Comparison of ENCODE assay signal across 23 mouse cellular contexts in genomic region chr16:59545360-59545759, GRCm38 (mm10). TPM values are rescaled to one million over a fixed set of nuclear protein-coding genes. Genes with fewer than 3 reads are reported as not detected.
DNase-seq lines count a peak whose midpoint lies in the region; ATAC-seq and TF ChIP-seq lines count a peak whose summit lies in the region.
"Had no signal": no experiment of that assay in that cellular context is flagged by ENCODE, and none has a peak within 500 bp of the region (broad histone marks: within the 10 kb centered on the region; RNA-seq: fewer than 3 reads in every experiment).

No protein-coding gene starts in this region.

- H3K4me1 ChIP-seq in stomach, embryonic 16.5 days (ENCODE audit: control insufficient read depth, insufficient read depth, low read length): peaks cover 22% of the 10 kb centered on the region
- H3K4me1 ChIP-seq in stomach, postnatal 0 days (replicated peaks; ENCODE audit: control insufficient read depth, insufficient read depth): peaks cover 4% of the 10 kb centered on the region; the same call in 1 of the 2 replicates
- peaks cover 19% of the 10 kb centered on the region for H3K4me1 ChIP-seq in midbrain, embryonic 15.5 days

- H3K36me3 ChIP-seq in stomach, embryonic 16.5 days (ENCODE audit: control insufficient read depth, insufficient read depth, low read length): 0 out of 2 replicates have a peak, but pooled peaks cover 3% of the 10 kb centered on the region
- peaks cover 4% of the 10 kb centered on the region; the same call in 1 of the 2 replicates for H3K36me3 ChIP-seq in stomach, postnatal 0 days (ENCODE audit: control insufficient read depth, insufficient read depth, low read length)
- H3K36me3 ChIP-seq in midbrain, embryonic 15.5 days (replicated peaks): no peaks in the 10 kb centered on the region
- H3K36me3 ChIP-seq: embryonic facial prominence, embryonic 10.5 days; embryonic facial prominence, embryonic 12.5 days; forebrain, embryonic 15.5 days; G1E had no signal

- H3K4me2 ChIP-seq in stomach, embryonic 16.5 days (ENCODE audit: low read depth, low read length): no peak overlapping the region
- no peak overlapping the region for H3K4me2 ChIP-seq in stomach, postnatal 0 days (replicated peaks; ENCODE audit: low read depth)
- no peak overlapping the region for H3K4me2 ChIP-seq in midbrain, embryonic 15.5 days
- H3K4me2 ChIP-seq: embryonic facial prominence, embryonic 12.5 days; forebrain, embryonic 13.5 days; forebrain, embryonic 15.5 days had no signal

- TF ChIP-seq EP300 in stomach, postnatal 0 days (optimal IDR thresholded peaks at IDR 0.05): no peak

- 55% methylated on average over 2 of the region's 2 CpGs for WGBS in stomach, embryonic 16.5 days
- WGBS in stomach, postnatal 0 days: 60% methylated on average over 2 of the region's 2 CpGs
- 82% methylated on average over 2 of the region's 2 CpGs for WGBS in midbrain, embryonic 15.5 days

- H3K9me3 ChIP-seq in stomach, embryonic 16.5 days (replicated peaks; ENCODE audit: control insufficient read depth, low read length): no peaks in the 10 kb centered on the region
- H3K9me3 ChIP-seq in stomach, postnatal 0 days (ENCODE audit: control insufficient read depth, low read length): no peaks in the 10 kb centered on the region
- H3K9me3 ChIP-seq in midbrain, embryonic 15.5 days: no peaks in the 10 kb centered on the region
- H3K9me3 ChIP-seq: embryonic facial prominence, embryonic 10.5 days; embryonic facial prominence, embryonic 12.5 days; forebrain, embryonic 13.5 days; forebrain, embryonic 15.5 days had no signal

- DNase-seq in stomach, postnatal 0 days (ENCODE audit: low spot score): no peak
- peak; percentile 89 for DNase-seq in ES-CJ7 (ENCODE audit: low read depth, low spot score)
- DNase-seq in R1 (ENCODE audit: low read depth, low spot score): peak; percentile 95
- peak; percentile 80 for DNase-seq in ZHBTc4 (ENCODE audit: low read depth, low spot score)
- DNase-seq in layer of hippocampus, adult 11-12 months (ENCODE audit: low spot score): no peak
- no peak for DNase-seq in lung, postnatal 36 days
- DNase-seq: adrenal gland, adult 2 months; adrenal gland, postnatal 10 days; adrenal gland, postnatal 25 days; cerebellum, adult 11-12 months; cerebellum, adult 2 months; cerebellum, adult 9-10 months; cerebellum, postnatal 10 days; cerebellum, postnatal 25 days; forebrain, postnatal 0 days had no signal

- H3K9ac ChIP-seq in stomach, embryonic 16.5 days (ENCODE audit: low read length): no peak overlapping the region
- no peak overlapping the region for H3K9ac ChIP-seq in stomach, postnatal 0 days (ENCODE audit: low read length)
- H3K9ac ChIP-seq in midbrain, embryonic 15.5 days: no peak overlapping the region
- H3K9ac ChIP-seq: embryonic facial prominence, embryonic 12.5 days; forebrain, embryonic 13.5 days; forebrain, embryonic 15.5 days; forebrain, postnatal 0 days had no signal

- no peak for TF ChIP-seq CTCF in stomach, postnatal 0 days (IDR thresholded peaks at IDR 0.05; ENCODE audit: low read depth)

- ATAC-seq in stomach, embryonic 16.5 days (ENCODE audit: insufficient read depth, low FRiP score): peak; percentile 64; the same call in 1 of the 2 replicates
- no peak for ATAC-seq in stomach, postnatal 0 days (ENCODE audit: low FRiP score, low TSS enrichment)
- ATAC-seq in midbrain, embryonic 15.5 days (replicated peaks): no peak
- ATAC-seq: forebrain, embryonic 13.5 days; forebrain, embryonic 15.5 days; forebrain, postnatal 0 days; Patski had no signal

- H3K27me3 ChIP-seq in stomach, embryonic 16.5 days (ENCODE audit: control insufficient read depth, insufficient read depth, low read length): no peaks in the 10 kb centered on the region
- H3K27me3 ChIP-seq in stomach, postnatal 0 days (ENCODE audit: control insufficient read depth, insufficient read depth, low read length): no peaks in the 10 kb centered on the region
- no peaks in the 10 kb centered on the region for H3K27me3 ChIP-seq in midbrain, embryonic 15.5 days (replicated peaks)
- H3K27me3 ChIP-seq: embryonic facial prominence, embryonic 12.5 days; forebrain, embryonic 13.5 days; forebrain, embryonic 15.5 days; Patski had no signal

- H3K4me3 ChIP-seq in stomach, embryonic 16.5 days (replicated peaks; ENCODE audit: low read length): no peak overlapping the region
- no peak overlapping the region for H3K4me3 ChIP-seq in stomach, postnatal 0 days (ENCODE audit: low read depth, low read length)
- H3K4me3 ChIP-seq in midbrain, embryonic 15.5 days: no peak overlapping the region
- H3K4me3 ChIP-seq: embryonic facial prominence, embryonic 10.5 days; embryonic facial prominence, embryonic 12.5 days; forebrain, embryonic 13.5 days; forebrain, embryonic 15.5 days had no signal

- no peak overlapping the region for H3K27ac ChIP-seq in stomach, embryonic 16.5 days (ENCODE audit: low read length)
- no peak overlapping the region for H3K27ac ChIP-seq in stomach, postnatal 0 days (replicated peaks)
- H3K27ac ChIP-seq in midbrain, embryonic 15.5 days: no peak overlapping the region
- H3K27ac ChIP-seq: embryonic facial prominence, embryonic 10.5 days; embryonic facial prominence, embryonic 12.5 days; forebrain, embryonic 13.5 days; forebrain, embryonic 15.5 days had no signal

RNA-seq across cellular contexts. Expression of gene Crybg3, which starts 55.4 kb away (rescaled TPM):
- polyA plus RNA-seq in stomach, embryonic 16.5 days (2015; fragmentation: Nextera tagmentation; extraction: Ambion mirVana): 11.2 and 11.6 TPM in 2 replicates
- 6.3 and 7.3 TPM in 2 replicates for polyA plus RNA-seq in stomach, postnatal 0 days (2015; fragmentation: Nextera tagmentation; extraction: Ambion mirVana)
- polyA plus RNA-seq in midbrain, embryonic 15.5 days (2015; fragmentation: Nextera tagmentation; extraction: Ambion mirVana): 2.5 and 3.0 TPM in 2 replicates

Comparison
In these comparisons a context has a peak if more than half of its experiments do, and no peak if none do; other contexts are left out.
1. DNase-seq: peak in ES-CJ7 (single experiment), R1 (single experiment) and ZHBTc4 (single experiment); none in stomach, postnatal 0 days (single experiment), layer of hippocampus, adult 11-12 months (single experiment) and lung, postnatal 36 days (single experiment).